ENCODE assay signal across 1 mouse cellular context in the genomic region with DNA sequence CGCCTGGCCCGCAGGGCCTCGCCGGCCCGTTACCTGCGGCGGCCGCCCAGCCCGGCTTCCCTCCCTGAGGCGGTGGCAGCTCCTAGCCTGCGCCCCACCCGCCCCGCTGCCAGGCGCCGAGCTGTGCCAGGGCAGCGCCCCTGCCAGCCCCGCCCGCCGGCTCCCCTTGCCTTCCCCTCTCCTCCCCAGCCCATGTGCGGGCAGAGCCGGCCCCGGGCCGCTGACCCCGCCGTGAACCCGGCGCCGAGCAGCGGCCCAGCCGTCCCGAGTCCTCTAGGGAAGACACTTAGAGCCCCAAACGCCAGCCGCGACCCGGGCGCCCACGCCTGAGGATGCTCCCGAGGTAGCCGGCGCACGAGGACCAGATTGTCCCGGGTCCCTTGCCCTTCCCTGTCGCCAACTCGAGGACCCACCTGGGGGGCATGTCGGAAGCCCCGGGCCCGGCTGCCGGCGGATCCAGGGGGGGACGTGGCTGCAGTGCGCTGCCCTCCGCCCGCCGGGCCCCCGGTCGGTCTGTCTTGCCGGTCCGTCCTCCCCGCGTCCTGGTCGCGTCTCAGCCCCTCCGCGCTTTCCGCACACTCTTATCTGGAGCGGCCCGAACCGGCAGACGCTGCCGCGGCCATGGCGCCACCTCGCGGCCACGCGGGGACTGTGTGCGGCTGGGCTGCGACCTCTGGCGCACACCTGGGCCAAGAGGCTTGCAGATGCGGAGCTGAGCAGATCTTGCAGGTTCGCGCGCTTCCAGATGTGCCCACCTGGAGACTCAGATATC.
TF ChIP-seq lines count a peak whose summit lies in the region.

No protein-coding gene starts in this region.

TF ChIP-seq in C2C12, 6 proteins besides CTCF, POLR2A, EP300 and RAD21:
- TF ChIP-seq MYOG (IDR thresholded peaks at IDR 0.05; ENCODE audit: control insufficient read depth, extremely low read depth, insufficient read length) (no peak), FOSL1 (IDR thresholded peaks at IDR 0.05; ENCODE audit: insufficient read depth, low read length, poor library complexity, severe bottlenecking) (no peak), MYOD1 (IDR thresholded peaks at IDR 0.05; ENCODE audit: control insufficient read depth, insufficient read length, low read depth) (no peak), MAX (IDR thresholded peaks at IDR 0.05) (no peak), CEBPB (IDR thresholded peaks at IDR 0.05; ENCODE audit: low read depth) (no peak), USF1 (IDR thresholded peaks at IDR 0.05; ENCODE audit: low read depth) (no peak)
